ENCODE assay signal across 12 mouse cellular contexts in genomic region chr5:124929425-124930054, GRCm38 (mm10).
DNase-seq lines count a peak whose midpoint lies in the region; ATAC-seq and TF ChIP-seq lines count a peak whose summit lies in the region.
"Had no signal": no experiment of that assay in that cellular context is flagged by ENCODE, and none has a peak within 500 bp of the region (broad histone marks: within the 10 kb centered on the region; RNA-seq: fewer than 3 reads in every experiment).

No protein-coding gene starts in this region.

- intact Hi-C loops in left cerebral cortex, postnatal 14 days (cut with DNase I), result no loop called here

- in situ Hi-C loops in CH12.LX (cut with MboI; ENCODE audit: low pct_ligation_motif_present, low pct_unique_long_range_greater_than_20kb, low sequenced_read_pairs), result no loop called here

- no peak for TF ChIP-seq CTCF in intestine, postnatal 0 days (IDR thresholded peaks at IDR 0.05; ENCODE audit: low read depth)
- no peak for TF ChIP-seq CTCF in CH12.LX (conservative IDR thresholded peaks at IDR 0.05 in 1 of 2, IDR thresholded peaks at IDR 0.05 in 1 of 2; ENCODE audit: low read depth in 2 of 2, low read length in 2 of 2)
- no peak for TF ChIP-seq CTCF in lung, postnatal 0 days (IDR thresholded peaks at IDR 0.05)

- dilution Hi-C loops in CH12.LX (cut with MboI; ENCODE audit: extremely low pct_ligation_motif_present, extremely low pct_unique_long_range_greater_than_20kb, low sequenced_read_pairs), result no loop called here

- H3K79me2 ChIP-seq in CH12.LX (replicated peaks; ENCODE audit: control insufficient read depth, extremely low read depth, insufficient read depth, poor library complexity, severe bottlenecking), result no peaks in the 10 kb centered on the region

- no peak overlapping the region for H3K4me2 ChIP-seq in intestine, embryonic 16.5 days (ENCODE audit: low read depth, low read length)
- H3K4me2 ChIP-seq in intestine, postnatal 0 days (replicated peaks; ENCODE audit: low read depth), result no peak overlapping the region
- H3K4me2 ChIP-seq in CH12.LX (ENCODE audit: insufficient read depth, low read depth, poor library complexity, severe bottlenecking), result no peak overlapping the region
- no peak overlapping the region for H3K4me2 ChIP-seq in lung, postnatal 0 days (replicated peaks; ENCODE audit: low read depth, low read length)
- H3K4me2 ChIP-seq: lung, embryonic 15.5 days had no signal

- no peak overlapping the region for H3K4me3 ChIP-seq in intestine, embryonic 16.5 days (ENCODE audit: low read length)
- no peak overlapping the region for H3K4me3 ChIP-seq in intestine, postnatal 0 days (ENCODE audit: low read depth, low read length)
- H3K4me3 ChIP-seq in CH12.LX (replicated peaks in 1 of 3; ENCODE audit: low read depth in 2 of 3, low read length in 2 of 3, poor library complexity in 1 of 3), result peak overlapping the region in 1 of 3 experiments; percentile 13
- no peak overlapping the region for H3K4me3 ChIP-seq in lung, postnatal 0 days (ENCODE audit: low read depth, low read length)
- H3K4me3 ChIP-seq: lung, embryonic 15.5 days had no signal

- no peaks in the 10 kb centered on the region for H3K27me3 ChIP-seq in intestine, embryonic 16.5 days (replicated peaks; ENCODE audit: control insufficient read depth, insufficient read depth, low read length)
- H3K27me3 ChIP-seq in intestine, postnatal 0 days (replicated peaks; ENCODE audit: control insufficient read depth, insufficient read depth, low read length), result no peaks in the 10 kb centered on the region
- H3K27me3 ChIP-seq in CH12.LX (replicated peaks), result no peaks in the 10 kb centered on the region
- no peaks in the 10 kb centered on the region for H3K27me3 ChIP-seq in lung, postnatal 0 days (replicated peaks; ENCODE audit: insufficient read depth, low read length)
- H3K27me3 ChIP-seq: lung, embryonic 15.5 days had no signal

- peak; percentile 70 for DNase-seq in CH12.LX (ENCODE audit: extremely low read depth)
- peak; percentile 26 for DNase-seq in lung, postnatal 0 days (ENCODE audit: low spot score)
- no peak for DNase-seq in left cerebral cortex, postnatal 14 days (ENCODE audit: low spot score in 2 of 2)
- no peak for DNase-seq in testis, postnatal 14 days (ENCODE audit: low spot score)
- DNase-seq: gastrocnemius, postnatal 25 days had no signal

- no peak for TF ChIP-seq RAD21 in CH12.LX (IDR thresholded peaks at IDR 0.05; ENCODE audit: low read depth, low read length)

- no peaks in the 10 kb centered on the region for H3K4me1 ChIP-seq in intestine, embryonic 16.5 days (ENCODE audit: control insufficient read depth, insufficient read depth, low read length)
- no peaks in the 10 kb centered on the region for H3K4me1 ChIP-seq in intestine, postnatal 0 days (replicated peaks; ENCODE audit: control insufficient read depth, insufficient read depth, low read length)
- peaks cover 0 to 10% of the 10 kb centered on the region in 2 experiments; a peak in 2 of 4 replicates for H3K4me1 ChIP-seq in CH12.LX (ENCODE audit: control insufficient read depth in 1 of 2, insufficient read depth in 2 of 2)
- H3K4me1 ChIP-seq in lung, postnatal 0 days (ENCODE audit: insufficient read depth, low read depth, low read length), result no peaks in the 10 kb centered on the region
- H3K4me1 ChIP-seq: lung, embryonic 15.5 days had no signal

- TF ChIP-seq POLR2A in CH12.LX (IDR thresholded peaks at IDR 0.05; ENCODE audit: low read depth, low read length), result no peak

- H3K36me3 ChIP-seq in intestine, embryonic 16.5 days (ENCODE audit: control insufficient read depth, insufficient read depth, low read length), result no peaks in the 10 kb centered on the region
- H3K36me3 ChIP-seq in intestine, postnatal 0 days (ENCODE audit: control insufficient read depth, insufficient read depth), result no peaks in the 10 kb centered on the region
- H3K36me3 ChIP-seq in CH12.LX (replicated peaks in 1 of 2; ENCODE audit: control insufficient read depth in 1 of 2, insufficient read depth in 1 of 2, low read length in 1 of 2), result no peaks in the 10 kb centered on the region
- H3K36me3 ChIP-seq in lung, postnatal 0 days (ENCODE audit: insufficient read depth, low read length), result no peaks in the 10 kb centered on the region
- H3K36me3 ChIP-seq: lung, embryonic 15.5 days had no signal

- H3K9me3 ChIP-seq in intestine, embryonic 16.5 days (ENCODE audit: control insufficient read depth, low read length), result 0 out of 2 replicates have a peak, but pooled peaks cover 3% of the 10 kb centered on the region
- H3K9me3 ChIP-seq in intestine, postnatal 0 days (ENCODE audit: control insufficient read depth), result no peaks in the 10 kb centered on the region
- H3K9me3 ChIP-seq in CH12.LX (replicated peaks; ENCODE audit: low read length), result peaks cover 8% of the 10 kb centered on the region
- no peaks in the 10 kb centered on the region for H3K9me3 ChIP-seq in lung, postnatal 0 days (ENCODE audit: low read length)
- H3K9me3 ChIP-seq: lung, embryonic 15.5 days had no signal

- 76% methylated on average over 9 of the region's 9 CpGs for WGBS in intestine, embryonic 16.5 days
- 79% methylated on average over 9 of the region's 9 CpGs for WGBS in intestine, postnatal 0 days
- WGBS in lung, postnatal 0 days, result 66% methylated on average over 9 of the region's 9 CpGs

- ATAC-seq in intestine, embryonic 16.5 days, result 0 out of 2 replicates have a peak, but pooled peaks have one; percentile 23
- no peak for ATAC-seq in intestine, postnatal 0 days
- ATAC-seq in granulocyte monocyte progenitor cell, adult 5-6 weeks (replicated peaks; ENCODE audit: poor library complexity, severe bottlenecking), result peak; percentile 83
- peak; percentile 83 for ATAC-seq in lung, postnatal 0 days
- no peak for ATAC-seq in inflammation-experienced regulatory T-cells, adult 6 months
- ATAC-seq: hindbrain, embryonic 16.5 days had no signal

- no peak overlapping the region for H3K27ac ChIP-seq in intestine, embryonic 16.5 days (ENCODE audit: low read length)
- H3K27ac ChIP-seq in intestine, postnatal 0 days (ENCODE audit: low read depth, low read length), result no peak overlapping the region
- no peak overlapping the region for H3K27ac ChIP-seq in CH12.LX (ENCODE audit: insufficient read depth, low read depth)
- no peak overlapping the region for H3K27ac ChIP-seq in lung, postnatal 0 days (ENCODE audit: low read length)
- H3K27ac ChIP-seq: lung, embryonic 15.5 days; stomach, postnatal 0 days had no signal

- H3K9ac ChIP-seq in intestine, embryonic 16.5 days (ENCODE audit: low read depth, low read length), result no peak overlapping the region
- H3K9ac ChIP-seq in intestine, postnatal 0 days (ENCODE audit: low read depth, low read length), result no peak overlapping the region
- no peak overlapping the region for H3K9ac ChIP-seq in CH12.LX (ENCODE audit: insufficient read depth, low read depth)
- no peak overlapping the region for H3K9ac ChIP-seq in lung, postnatal 0 days (replicated peaks; ENCODE audit: low read depth)
- H3K9ac ChIP-seq: lung, embryonic 15.5 days had no signal

- TF ChIP-seq EP300 in CH12.LX (IDR thresholded peaks at IDR 0.05; ENCODE audit: low read length), result no peak
- no peak for TF ChIP-seq EP300 in lung, postnatal 0 days (IDR thresholded peaks at IDR 0.05)

TF ChIP-seq in CH12.LX, 34 proteins besides CTCF, POLR2A, EP300 and RAD21:
- TF ChIP-seq TCF12 (IDR thresholded peaks at IDR 0.05; ENCODE audit: low read depth, low read length) (no peak), KAT2A (IDR thresholded peaks at IDR 0.05; ENCODE audit: insufficient replicate concordance, low read length) (no peak), ZNF384 (IDR thresholded peaks at IDR 0.05; ENCODE audit: low read depth, low read length) (no peak), HCFC1 (IDR thresholded peaks at IDR 0.05; ENCODE audit: low read depth, low read length) (no peak), BHLHE40 (IDR thresholded peaks at IDR 0.05; ENCODE audit: low read depth, low read length) (no peak), ZMIZ1 (IDR thresholded peaks at IDR 0.05; ENCODE audit: low read depth, low read length) (no peak), MYC (IDR thresholded peaks at IDR 0.05; ENCODE audit: low read depth, low read length) (no peak), POLR2AphosphoS2 (IDR thresholded peaks at IDR 0.05; ENCODE audit: low read depth, low read length) (no peak), MXI1 (IDR thresholded peaks at IDR 0.05; ENCODE audit: low read depth, low read length) (no peak), MAFK (IDR thresholded peaks at IDR 0.05; ENCODE audit: insufficient replicate concordance, low read length) (no peak), ETS1 (conservative IDR thresholded peaks at IDR 0.05; ENCODE audit: low read depth, low read length) (no peak), SIN3A (IDR thresholded peaks at IDR 0.05; ENCODE audit: low read length) (no peak), MAZ (IDR thresholded peaks at IDR 0.05; ENCODE audit: low read depth, low read length) (no peak), ZKSCAN1 (IDR thresholded peaks at IDR 0.05; ENCODE audit: borderline replicate concordance, low read depth, low read length) (no peak), UBTF (IDR thresholded peaks at IDR 0.05; ENCODE audit: low read depth, low read length) (no peak), CHD2 (IDR thresholded peaks at IDR 0.05; ENCODE audit: low read length) (no peak), ELF1 (IDR thresholded peaks at IDR 0.05; ENCODE audit: low read depth, low read length) (no peak), NELFE (IDR thresholded peaks at IDR 0.05; ENCODE audit: low read depth, low read length) (no peak), TBP (conservative IDR thresholded peaks at IDR 0.05; ENCODE audit: low read depth, low read length) (no peak), MEF2A (IDR thresholded peaks at IDR 0.05; ENCODE audit: borderline replicate concordance, low read depth, low read length) (no peak)

Comparison
In these comparisons a context has a peak if more than half of its experiments do, and no peak if none do; other contexts are left out.
1. ATAC-seq: peak in intestine, embryonic 16.5 days (single experiment), granulocyte monocyte progenitor cell, adult 5-6 weeks (single experiment) and lung, postnatal 0 days (single experiment); none in intestine, postnatal 0 days (single experiment) and inflammation-experienced regulatory T-cells, adult 6 months (single experiment).
2. DNase-seq: peak in CH12.LX (single experiment) and lung, postnatal 0 days (single experiment); none in left cerebral cortex, postnatal 14 days (0 of 2) and testis, postnatal 14 days (single experiment).